Mouse (Mus musculus) embryonic stem cell, embryonic (primary cell): ENCODE data around the gene Ntn1.

Experiments
- CTCF ChIA-PET, 4 experiments: fragments of 300-600 bp in 2 of 4; fragments of 350-600 bp in 2 of 4; sonication (Branson Sonifier 250); formaldehyde crosslinking; loops; one replicate each; lab custom pipeline; 2022; ENCODE audit warnings: inconsistent platforms in 2 of 4; lab: Charles Lee
- POLR2A ChIA-PET, 4 experiments: fragments of 300-600 bp in 2 of 4; fragments of 350-600 bp in 2 of 4; sonication (Branson Sonifier 250); formaldehyde crosslinking; loops; one replicate each; lab custom pipeline; 2022; ENCODE audit warnings: antibody characterized with exemption in 4 of 4, inconsistent platforms in 1 of 4; lab: Charles Lee

Gene Ntn1

DNA sequence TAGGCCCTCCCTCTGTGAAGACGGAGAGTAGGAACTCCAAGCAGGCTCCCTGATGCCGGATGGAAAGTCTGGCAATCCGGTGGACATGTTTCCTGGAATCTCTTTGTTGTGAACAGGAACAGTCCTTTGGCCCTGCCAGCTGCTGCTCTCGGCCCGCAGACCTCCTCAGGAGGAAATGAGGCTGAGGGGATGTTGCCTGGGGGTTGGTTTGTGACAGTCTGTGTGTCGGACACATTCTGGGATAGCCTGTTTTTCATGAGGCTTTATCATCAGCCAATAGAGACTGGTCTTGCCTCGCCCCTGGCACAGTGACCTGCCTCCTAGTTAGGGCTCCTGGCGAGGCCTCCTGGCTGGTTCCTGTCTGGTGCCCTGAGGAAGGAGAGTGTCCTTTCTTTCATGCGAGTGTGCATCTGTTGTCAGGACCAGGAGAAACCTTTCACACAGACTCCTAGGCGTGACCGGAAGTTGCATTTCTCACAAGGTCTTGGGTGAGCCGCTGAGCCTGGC, 211.9 kb downstream of the Ntn1 start:
- CTCF ChIA-PET = interaction anchor here in 2 of 4 experiments (0.6 to 0.7 kb wide), 3 partner anchors 7 to 469 kb away, joined by 3 read pairs; no protein-coding TSS in a partner anchor
- POLR2A ChIA-PET = interaction anchor here in 2 of 4 experiments (0.6 to 0.7 kb wide), 2 partner anchors 45 to 906 kb away, joined by 4 read pairs; partner anchors contain the start of gene Per1 (in 1 of the 2)

DNA sequence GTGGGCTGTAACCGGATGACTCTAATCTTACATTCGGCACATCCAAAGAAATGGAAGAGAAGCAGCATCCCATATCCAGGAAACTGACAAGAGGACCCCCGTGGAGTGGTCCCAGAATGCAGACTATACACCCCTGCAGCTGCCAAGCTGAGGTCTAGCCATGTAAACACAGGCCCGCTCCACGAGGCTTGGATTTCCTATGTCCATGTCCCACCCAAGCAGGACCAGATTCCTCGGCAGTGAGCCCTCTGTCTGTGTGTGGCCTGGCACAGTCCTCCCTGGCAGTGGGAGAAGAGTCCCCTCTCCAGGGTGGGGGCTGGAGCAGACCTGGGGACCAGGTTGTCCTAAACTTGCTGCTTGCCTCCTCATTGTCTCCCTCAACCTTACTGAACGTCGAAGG, 213.4 kb downstream of the Ntn1 start:
- POLR2A ChIA-PET = interaction anchor here in 1 of 4 experiments (0.5 kb wide), 1 partner anchor 224 kb away, joined by 3 read pairs; no protein-coding TSS in a partner anchor
- CTCF ChIA-PET = no interaction called here

DNA sequence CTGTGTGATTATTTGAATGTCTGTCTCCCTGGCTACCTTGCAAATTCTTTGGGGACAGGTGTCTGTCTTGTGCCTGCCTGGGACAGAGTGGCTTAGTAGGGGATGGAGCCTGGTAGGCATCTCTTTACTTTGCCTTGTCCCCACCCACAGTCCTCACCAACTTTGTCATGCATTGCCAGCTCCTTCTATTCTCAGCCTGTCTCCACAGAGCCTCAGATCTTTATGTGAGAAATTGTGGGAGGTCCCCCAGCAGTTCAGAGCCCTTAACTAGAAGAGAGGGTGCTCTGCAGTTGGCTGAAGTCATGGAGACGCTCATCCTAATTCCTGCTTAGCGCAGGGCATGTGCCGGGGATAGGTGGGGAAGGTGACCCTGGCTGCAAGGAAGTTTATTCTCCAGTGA, 215.0 kb downstream of the Ntn1 start:
- POLR2A ChIA-PET = interaction anchor here in 1 of 4 experiments (1.0 kb wide), 1 partner anchor 35 kb away, joined by 3 read pairs; no protein-coding TSS in a partner anchor
- CTCF ChIA-PET = interaction anchor here in 1 of 4 experiments (1.1 kb wide), 1 partner anchor 17 kb away, joined by 3 read pairs; no protein-coding TSS in a partner anchor

DNA sequence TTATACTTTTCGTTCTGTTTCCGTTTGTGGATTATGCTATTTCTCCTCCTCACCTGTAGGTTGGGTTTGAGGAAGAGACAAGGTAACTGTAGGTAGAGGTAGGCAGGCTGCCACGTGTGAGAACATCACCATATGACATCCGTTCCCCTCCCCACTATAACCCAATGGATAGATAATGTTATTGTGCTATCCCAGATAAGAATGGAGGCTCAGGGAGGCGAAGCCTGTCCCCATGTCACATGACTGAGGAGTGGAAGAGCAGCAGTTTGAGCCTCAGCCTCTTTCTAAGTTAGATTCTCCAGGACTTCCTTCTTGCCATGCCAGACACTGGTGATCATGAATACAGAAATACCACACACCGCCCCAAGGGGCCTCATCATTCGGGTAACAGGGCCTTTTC, 223.2 kb downstream of the Ntn1 start:
- POLR2A ChIA-PET = interaction anchor here in 1 of 4 experiments (0.6 to 1.0 kb wide), 2 partner anchors 31 to 749 kb away, joined by 3 read pairs; no protein-coding TSS in a partner anchor
- CTCF ChIA-PET = no interaction called here

DNA sequence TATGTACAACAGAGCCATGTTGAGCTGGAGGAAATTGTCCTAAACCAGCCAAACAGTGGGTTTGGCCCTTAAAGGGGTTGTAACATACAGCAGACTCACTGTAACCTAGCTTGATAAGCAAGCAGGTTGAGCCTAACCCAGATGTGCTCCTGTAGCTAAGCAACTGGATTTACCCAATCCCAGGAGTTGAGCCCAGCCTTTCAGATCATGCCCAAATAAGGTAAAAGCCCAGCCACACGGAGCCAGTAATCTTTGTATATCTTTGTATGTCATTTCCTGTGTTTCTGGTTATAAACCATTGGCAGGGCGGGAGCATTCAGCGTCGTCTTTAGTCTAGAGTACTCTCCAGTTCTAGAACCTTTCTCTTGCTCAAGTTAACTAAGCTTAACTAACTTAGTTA, 224.1 kb downstream of the Ntn1 start:
- ChIA-PET CTCF (interaction anchor here in 1 of 4 experiments (0.5 kb wide), 1 partner anchor 917 kb away, joined by 10 read pairs; no protein-coding TSS in a partner anchor), POLR2A (interaction anchor here in 1 of 4 experiments (0.6 to 1.0 kb wide), 2 partner anchors 30 to 750 kb away, joined by 3 read pairs; no protein-coding TSS in a partner anchor)

DNA sequence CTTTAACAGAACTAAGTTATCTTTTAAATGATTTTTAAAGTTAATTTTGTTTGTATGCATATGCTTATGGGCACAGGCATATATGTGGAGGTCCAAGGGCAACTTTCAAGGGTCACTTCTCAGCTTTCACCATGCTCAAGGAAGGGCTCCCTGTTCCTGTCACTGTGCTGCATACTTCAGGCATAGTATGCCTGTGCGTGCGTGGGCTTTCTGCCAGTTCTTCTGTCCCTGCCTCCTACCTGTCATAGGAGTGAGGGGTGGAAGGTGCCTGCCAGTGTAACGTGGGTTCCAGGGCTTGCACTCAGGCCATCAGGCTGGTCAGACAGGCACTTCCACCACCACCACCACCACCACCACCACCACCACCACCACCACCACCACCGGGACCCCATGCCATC, 228.0 kb downstream of the Ntn1 start:
- POLR2A ChIA-PET = interaction anchor here in 1 of 4 experiments (0.6 kb wide), 1 partner anchor 88 kb away, joined by 3 read pairs; no protein-coding TSS in a partner anchor
- CTCF ChIA-PET = no interaction called here

DNA sequence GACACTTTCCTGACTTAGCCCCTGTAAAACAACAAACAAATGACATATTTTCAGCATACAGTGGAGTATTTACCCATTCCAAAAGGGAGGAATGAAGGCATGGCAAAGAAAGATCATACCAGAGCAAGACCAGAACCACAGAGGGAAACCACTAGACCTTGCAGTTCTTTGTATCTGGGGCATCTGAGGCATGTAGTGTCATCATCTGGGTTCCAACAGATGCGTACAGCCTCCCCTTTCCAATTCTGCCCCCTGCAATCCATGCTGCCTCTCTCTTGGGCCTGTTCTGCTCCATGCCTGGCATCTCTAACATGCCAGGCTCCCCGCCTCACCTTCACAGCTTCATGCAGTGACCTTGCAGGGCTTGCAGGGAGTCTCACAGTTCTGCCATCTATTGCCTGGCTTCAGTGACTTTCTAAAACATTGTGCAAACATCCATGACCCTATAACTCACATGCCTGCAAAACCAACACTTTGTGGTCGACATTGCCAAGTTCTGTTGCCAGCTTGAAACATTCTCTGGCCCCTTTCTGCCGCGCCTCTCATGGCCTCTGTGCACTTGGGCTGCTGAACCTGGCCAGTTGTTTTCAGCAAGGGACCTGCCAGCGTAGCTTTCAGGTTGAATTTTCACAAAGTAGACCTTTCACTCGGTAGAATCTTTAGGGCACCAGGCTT, 228.5 kb downstream of the Ntn1 start:
- ChIA-PET CTCF (no interaction called here), POLR2A (no interaction called here)

DNA sequence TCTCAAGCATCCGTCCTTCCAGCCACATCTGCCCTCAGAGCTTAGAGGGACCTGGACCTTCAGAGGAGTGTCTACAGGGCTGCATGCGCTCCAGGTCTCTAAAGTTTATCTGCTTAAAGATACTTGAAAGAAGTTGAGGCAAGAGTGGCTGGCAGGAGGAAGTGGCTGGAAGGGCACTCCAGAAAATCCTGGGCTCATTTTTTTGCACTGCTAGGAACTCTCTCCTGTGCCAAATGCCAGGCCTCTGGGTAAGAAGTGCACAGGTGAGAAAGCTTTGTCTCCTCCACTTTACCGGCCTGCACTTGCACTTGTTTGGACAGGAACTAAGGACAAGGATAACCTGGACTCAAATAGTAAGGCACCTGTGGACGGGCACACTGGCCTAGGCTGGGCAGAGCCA, 232.2 kb downstream of the Ntn1 start:
- POLR2A ChIA-PET = interaction anchor here in 1 of 4 experiments (1.0 kb wide), 1 partner anchor 289 kb away, joined by 3 read pairs; no protein-coding TSS in a partner anchor
- CTCF ChIA-PET = interaction anchor here in 1 of 4 experiments (0.6 kb wide), 2 partner anchors 54 to 280 kb away, joined by 3 to 4 read pairs; no protein-coding TSS in a partner anchor

DNA sequence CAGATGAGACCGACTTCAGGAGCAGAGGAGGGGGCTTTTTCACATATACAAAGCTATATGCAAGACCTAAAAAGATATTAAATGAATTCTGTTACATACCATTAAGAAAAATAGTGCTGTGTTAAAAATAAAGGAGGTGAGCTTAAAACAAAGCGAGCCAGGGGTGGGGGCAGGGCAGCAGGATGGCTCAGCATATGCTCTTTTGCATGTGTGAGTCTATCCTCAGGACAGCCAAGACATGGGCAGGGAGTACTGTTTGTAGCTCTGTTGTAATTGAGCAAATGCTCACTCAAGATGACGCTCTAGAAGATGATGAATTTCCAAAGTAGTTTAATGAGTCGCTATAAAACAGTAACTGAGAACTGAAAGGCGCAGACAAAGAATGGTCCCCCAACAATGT, 236.2 kb downstream of the Ntn1 start:
- ChIA-PET CTCF (interaction anchor here in 2 of 4 experiments (0.7 to 1.0 kb wide), 3 partner anchors 191 to 244 kb away, joined by 3 to 11 read pairs (median 5); no protein-coding TSS in a partner anchor), POLR2A (interaction anchor here in 2 of 4 experiments (0.6 to 2.0 kb wide), 4 partner anchors 10 to 368 kb away, joined by 3 to 8 read pairs (median 4); no protein-coding TSS in a partner anchor)

DNA sequence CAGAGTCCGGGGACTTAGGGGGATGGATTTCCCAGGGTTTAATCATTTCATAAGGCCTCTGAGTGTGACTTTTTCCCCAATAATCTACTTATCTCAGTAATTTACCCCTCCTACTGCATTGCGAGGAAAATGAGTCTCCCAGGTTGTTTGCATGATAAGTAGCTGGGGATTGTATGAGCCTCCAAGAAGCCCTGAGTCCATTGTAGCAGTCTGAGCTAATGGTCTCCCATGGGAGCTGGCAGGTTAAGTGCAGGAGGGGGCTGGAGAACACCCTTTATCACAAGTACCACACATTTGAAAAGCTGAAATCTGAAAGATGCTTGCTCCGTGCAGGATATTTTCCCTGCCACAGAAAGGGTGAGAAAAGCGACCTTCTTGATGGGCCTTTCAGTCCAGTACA, 240.8 kb downstream of the Ntn1 start:
- ChIA-PET CTCF (interaction anchor here in 3 of 4 experiments (0.6 to 3.3 kb wide), 10 partner anchors 9 to 645 kb away, joined by 3 to 11 read pairs (median 4); no protein-coding TSS in a partner anchor), POLR2A (interaction anchor here in 2 of 4 experiments (0.6 to 1.0 kb wide), 5 partner anchors 9 to 36 kb away, joined by 3 read pairs; no protein-coding TSS in a partner anchor)
